Mouse (Mus musculus) forebrain, embryonic 11.5 days (tissue): ENCODE data around the gene Bmp5. TPM values are rescaled to one million over a fixed set of nuclear protein-coding genes. Genes with fewer than 3 reads are reported as not detected.

Experiments used
- ATAC-seq: fragments of 200-750 bp; cut with Nextera tagmentation; replicated peaks from 2 replicates; pipeline ENCODE4 v1.8.0; 2017; ENCODE audit warnings: moderate TSS enrichment; ENCODE audit not compliant: low FRiP score
- DNase-seq: peaks from one replicate; pipeline ENCODE4 v3.0.0-alpha.2; 2017; ENCODE audit warnings: low spot score
- H3K27ac ChIP-seq: fragments of 300-500 bp; sonication (generic); 2 replicates; pipeline ENCODE4 v1.5.1; 2014; ENCODE audit warnings: low read depth, low read length
- H3K27me3 ChIP-seq: fragments of 300-500 bp; sonication (generic); 2 replicates; pipeline ENCODE4 v1.6.1; 2014; ENCODE audit warnings: mild to moderate bottlenecking, low read length, mixed read lengths; ENCODE audit not compliant: control insufficient read depth, insufficient read depth
- H3K36me3 ChIP-seq: fragments of 300-500 bp; sonication (generic); 2 replicates; pipeline ENCODE4 v1.6.1; 2014; ENCODE audit warnings: mild to moderate bottlenecking, low read length, moderate library complexity, mixed read lengths; ENCODE audit not compliant: control insufficient read depth, insufficient read depth
- H3K4me1 ChIP-seq: fragments of 300-500 bp; sonication (generic); replicated peaks from 2 replicates; pipeline ENCODE4 v1.6.1; 2014; ENCODE audit warnings: low read length, mixed read lengths; ENCODE audit not compliant: control insufficient read depth, insufficient read depth
- H3K4me2 ChIP-seq: fragments of 300-500 bp; sonication (generic); 2 replicates; pipeline ENCODE4 v1.6.1; 2014; ENCODE audit warnings: low read depth, mild to moderate bottlenecking, low read length, moderate library complexity, mixed read lengths; ENCODE audit not compliant: severe bottlenecking
- H3K4me3 ChIP-seq: fragments of 300-500 bp; sonication (generic); 2 replicates; pipeline ENCODE4 v1.5.1; 2014; ENCODE audit warnings: low read depth, low read length
- H3K9ac ChIP-seq: fragments of 300-500 bp; sonication (generic); 2 replicates; pipeline ENCODE4 v1.6.1; 2014; ENCODE audit warnings: low read length
- H3K9me3 ChIP-seq: fragments of 300-500 bp; sonication (generic); 2 replicates; pipeline ENCODE4 v1.6.1; 2016; ENCODE audit warnings: low read length, mixed read lengths; ENCODE audit not compliant: control insufficient read depth
- WGBS: fragments of 180-500 bp; shearing (Covaris S2); extraction: QIAGEN DNeasy Blood & Tissue Kit; methylation state at CpG from one replicate; pipeline ENCODE4 v1.1.7; 2014; 5-methylcytosine and 5-hydroxymethylcytosine counted together
- polyA plus RNA-seq: library from polyadenylated mRNA; unstranded; fragments of >200 nt; fragmentation: Nextera tagmentation; extraction: Ambion mirVana; gene quantifications from 2 replicates; pipeline ENCODE4 v1.2.1, GENCODE M21; 2014

Bmp5 gene
- polyA plus RNA-seq, 1 experiment from 2014 or later = 3.9 TPM

DNA sequence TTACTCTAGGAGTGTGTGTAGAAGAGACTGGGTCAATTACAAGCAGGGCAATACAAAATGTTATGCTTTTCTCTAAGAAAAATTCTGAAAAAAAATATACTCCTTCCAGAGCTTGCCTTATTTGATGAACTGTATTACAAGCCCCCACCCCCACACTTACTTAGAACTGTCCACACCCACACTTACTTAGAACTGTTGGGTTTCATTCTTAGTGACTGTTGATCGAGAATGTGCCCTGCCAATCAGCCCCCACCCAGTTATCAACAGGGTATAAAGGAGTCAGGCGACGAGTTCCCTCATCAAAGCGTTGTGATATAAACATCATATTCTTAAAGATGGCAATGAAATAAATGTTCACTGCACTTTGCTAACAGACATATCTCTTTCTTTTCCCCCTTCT, 122.9 kb downstream of the Bmp5 start:
- Histone ChIP-seq H3K4me1 (0 out of 2 replicates have a peak, but pooled peaks cover 2% of the 10 kb centered on the region), H3K9ac (no peak overlapping the region), H3K27ac (no peak overlapping the region), H3K4me2 (no peak overlapping the region), H3K27me3 (no peaks in the 10 kb centered on the region), H3K4me3 (no peak overlapping the region), H3K36me3 (no peaks in the 10 kb centered on the region), H3K9me3 (no peaks in the 10 kb centered on the region)
- no peak for DNase-seq
- 91% methylated on average over 4 of the region's 4 CpGs for WGBS
- no peak for ATAC-seq

DNA sequence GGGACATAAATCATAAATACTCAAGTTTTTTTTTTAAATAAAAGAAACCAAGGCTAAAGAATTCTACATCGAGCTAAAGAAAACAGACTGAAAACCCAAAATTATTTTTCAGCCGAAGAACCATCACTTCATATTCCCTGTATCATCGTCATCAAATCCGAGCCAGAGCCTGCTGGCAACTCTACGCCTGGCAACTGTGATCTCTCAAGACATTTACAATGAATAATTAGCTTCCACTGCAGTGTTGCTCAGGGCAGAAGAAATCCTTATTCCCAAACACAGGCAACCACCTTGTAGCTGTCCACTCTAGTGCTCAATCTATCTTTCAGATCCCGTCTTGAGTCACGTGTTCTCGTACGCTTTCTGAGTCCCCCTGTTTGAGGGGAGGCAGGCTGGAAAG, 126.1 kb downstream of the Bmp5 start:
- 89% methylated on average over 9 of the region's 9 CpGs for WGBS
- no peak for DNase-seq

DNA sequence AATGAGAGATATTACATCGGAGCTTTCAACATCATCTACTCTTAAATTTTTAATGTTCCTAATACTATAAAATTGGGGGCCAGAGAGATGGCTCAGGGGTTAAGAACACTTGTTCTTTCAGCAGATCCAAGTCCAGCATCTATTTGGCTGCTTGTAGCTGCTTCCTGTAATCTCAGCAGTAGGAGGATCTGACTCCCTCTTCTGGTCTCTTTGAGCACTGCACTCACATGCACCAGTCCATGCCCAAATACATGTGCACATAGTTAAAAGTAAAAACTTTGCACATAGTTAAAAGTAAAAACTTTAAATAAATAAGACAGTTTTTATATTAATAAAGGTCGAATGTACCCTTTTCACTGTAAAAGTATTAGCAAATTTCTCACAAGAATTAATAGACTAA, 130.3 kb downstream of the Bmp5 start:
- H3K4me3 ChIP-seq = no peak overlapping the region
- no peak overlapping the region for H3K27ac ChIP-seq
- ATAC-seq = no peak
- 48% methylated on average over 2 of the region's 2 CpGs for WGBS
- no peaks in the 10 kb centered on the region for H3K36me3 ChIP-seq
- no peak overlapping the region for H3K4me2 ChIP-seq
- H3K9ac ChIP-seq = no peak overlapping the region
- H3K9me3 ChIP-seq = no peaks in the 10 kb centered on the region
- no peaks in the 10 kb centered on the region for H3K27me3 ChIP-seq
- H3K4me1 ChIP-seq = no peaks in the 10 kb centered on the region
- no peak for DNase-seq

More for the DNA sequence above, 126.1 kb downstream of the Bmp5 start:
- H3K4me2 ChIP-seq = no peak overlapping the region
- no peak overlapping the region for H3K9ac ChIP-seq
- no peaks in the 10 kb centered on the region for H3K27me3 ChIP-seq
- H3K27ac ChIP-seq = no peak overlapping the region
- no peaks in the 10 kb centered on the region for H3K36me3 ChIP-seq
- H3K9me3 ChIP-seq = no peaks in the 10 kb centered on the region
- H3K4me3 ChIP-seq = no peak overlapping the region
- H3K4me1 ChIP-seq = 0 out of 2 replicates have a peak, but pooled peaks cover 2% of the 10 kb centered on the region
- ATAC-seq = no peak

DNA sequence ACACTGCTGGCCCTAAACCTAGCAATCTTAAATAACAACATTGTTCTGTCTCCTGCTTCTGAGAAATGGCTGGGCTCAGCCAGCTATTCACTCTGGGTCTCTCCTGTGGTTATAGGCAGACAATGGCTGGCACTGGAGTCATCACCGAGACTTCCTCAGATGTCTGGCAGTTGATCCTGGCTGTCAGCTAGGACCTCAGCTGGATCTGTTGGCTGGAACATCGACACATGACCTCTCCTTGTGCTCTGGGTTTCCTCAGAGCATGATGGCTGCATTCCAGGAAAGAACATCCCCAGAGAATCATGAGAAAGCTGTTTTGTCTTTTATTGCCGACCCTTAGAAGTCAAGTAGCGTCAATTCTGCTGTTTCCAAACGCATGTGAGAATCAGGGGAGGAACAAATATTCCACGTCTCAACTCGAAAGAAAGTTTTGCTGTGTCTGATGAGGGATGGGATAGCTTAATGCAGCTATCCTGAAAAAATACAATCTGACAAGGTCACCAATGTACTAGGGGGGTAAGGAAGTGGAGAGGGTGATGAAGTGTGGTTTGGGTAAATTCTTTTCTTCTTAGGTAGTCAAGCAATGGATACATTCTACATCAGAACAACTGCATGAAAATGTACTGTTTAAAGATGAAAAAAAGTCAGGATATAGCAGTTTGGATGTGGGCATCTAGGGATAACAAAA, 135.1 kb downstream of the Bmp5 start:
- Histone ChIP-seq H3K27me3 (no peaks in the 10 kb centered on the region), H3K36me3 (no peaks in the 10 kb centered on the region), H3K4me2 (no peak overlapping the region), H3K4me3 (no peak overlapping the region), H3K9me3 (no peaks in the 10 kb centered on the region), H3K27ac (no peak overlapping the region), H3K9ac (no peak overlapping the region), H3K4me1 (no peaks in the 10 kb centered on the region)
- DNase-seq = no peak
- ATAC-seq = no peak
- WGBS = 65% methylated on average over 7 of the region's 7 CpGs

DNA sequence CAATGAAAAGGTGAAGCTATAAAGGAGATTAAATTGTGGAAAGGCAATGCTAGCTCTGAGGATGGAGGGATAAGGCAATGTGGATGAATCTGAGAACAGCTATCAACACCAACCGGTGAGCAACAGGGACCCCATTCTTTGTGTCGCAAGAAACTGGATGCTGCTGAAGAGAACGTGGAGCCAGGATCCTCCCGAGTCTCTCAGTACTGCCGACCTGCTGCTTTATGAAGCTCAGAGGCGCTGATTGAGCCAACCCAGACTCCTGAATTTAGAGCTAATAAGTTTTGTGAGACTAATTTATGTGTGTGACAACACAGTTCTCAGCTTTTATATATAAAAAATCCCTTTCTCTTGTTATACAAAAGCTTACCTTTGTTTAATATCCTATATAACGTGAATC, 136.4 kb downstream of the Bmp5 start:
- ATAC-seq (no peak), DNase-seq (no peak)
- Histone ChIP-seq H3K36me3 (no peaks in the 10 kb centered on the region), H3K4me3 (no peak overlapping the region), H3K27ac (no peak overlapping the region), H3K9ac (no peak overlapping the region), H3K27me3 (no peaks in the 10 kb centered on the region), H3K9me3 (no peaks in the 10 kb centered on the region), H3K4me1 (no peaks in the 10 kb centered on the region), H3K4me2 (no peak overlapping the region)
- WGBS = 72% methylated on average over 7 of the region's 7 CpGs

DNA sequence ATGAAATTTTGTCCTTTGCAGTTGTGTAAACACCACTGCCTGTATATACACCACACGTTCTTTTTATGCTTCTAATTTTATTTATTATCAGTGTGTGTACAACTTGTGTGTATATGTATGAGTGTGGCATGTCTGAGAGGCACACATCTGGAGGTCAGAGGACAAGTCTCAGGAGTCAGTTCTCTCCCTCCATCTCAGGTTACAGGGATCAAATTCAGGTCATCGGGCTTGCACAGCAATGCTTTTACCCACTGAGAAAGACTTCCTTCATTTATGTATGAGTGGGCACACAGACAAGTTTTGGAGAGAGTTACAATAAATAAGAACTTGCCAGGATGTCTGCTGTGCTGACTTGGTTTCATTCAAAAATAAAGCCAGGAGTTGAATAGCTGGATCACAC, 140.9 kb downstream of the Bmp5 start:
- H3K36me3 ChIP-seq = no peaks in the 10 kb centered on the region
- no peaks in the 10 kb centered on the region for H3K4me1 ChIP-seq
- H3K9me3 ChIP-seq = no peaks in the 10 kb centered on the region
- no peak overlapping the region for H3K27ac ChIP-seq
- no peak overlapping the region for H3K4me2 ChIP-seq
- no peak for ATAC-seq
- no peak overlapping the region for H3K9ac ChIP-seq
- WGBS = 50% methylated on average over 2 of the region's 2 CpGs
- H3K27me3 ChIP-seq = no peaks in the 10 kb centered on the region
- DNase-seq = no peak
- H3K4me3 ChIP-seq = no peak overlapping the region

DNA sequence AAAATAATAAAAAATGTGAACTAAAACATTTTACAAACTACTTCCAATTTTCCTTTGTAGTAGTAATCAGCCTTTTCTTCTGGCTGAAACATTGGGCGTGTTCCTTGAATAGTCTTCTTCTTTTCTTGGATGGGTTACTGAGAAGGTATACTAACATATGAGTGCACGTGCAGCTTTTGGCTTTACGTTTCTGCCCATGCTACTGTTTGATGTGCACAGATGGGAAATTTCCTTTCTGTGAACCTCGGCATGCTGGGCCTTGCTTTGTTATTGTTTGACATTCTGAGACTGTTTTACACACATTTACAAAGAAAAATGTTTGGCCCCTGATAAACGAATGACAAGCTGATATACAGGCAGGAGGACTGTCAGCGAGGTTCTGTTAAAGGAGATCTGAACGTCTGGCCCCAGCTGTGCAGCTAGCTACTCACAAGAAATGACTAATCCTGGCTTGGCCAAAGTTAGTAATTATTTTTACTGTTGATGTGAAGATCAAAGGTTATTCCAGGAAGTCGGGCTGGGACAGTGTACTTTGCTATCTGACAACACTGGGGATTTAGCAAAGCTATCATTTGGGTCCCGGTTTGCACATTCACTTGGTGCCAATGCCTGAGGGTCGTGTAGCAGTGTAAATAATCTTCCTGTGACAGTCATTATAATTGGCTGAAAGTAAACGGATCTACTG, 152.2 kb downstream of the Bmp5 start:
- Histone ChIP-seq H3K4me1 (no peaks in the 10 kb centered on the region), H3K27me3 (no peaks in the 10 kb centered on the region), H3K27ac (no peak overlapping the region), H3K9me3 (no peaks in the 10 kb centered on the region), H3K4me3 (no peak overlapping the region), H3K36me3 (no peaks in the 10 kb centered on the region), H3K4me2 (no peak overlapping the region), H3K9ac (no peak overlapping the region)
- 68% methylated on average over 11 of the region's 11 CpGs for WGBS
- ATAC-seq = no peak
- no peak for DNase-seq

DNA sequence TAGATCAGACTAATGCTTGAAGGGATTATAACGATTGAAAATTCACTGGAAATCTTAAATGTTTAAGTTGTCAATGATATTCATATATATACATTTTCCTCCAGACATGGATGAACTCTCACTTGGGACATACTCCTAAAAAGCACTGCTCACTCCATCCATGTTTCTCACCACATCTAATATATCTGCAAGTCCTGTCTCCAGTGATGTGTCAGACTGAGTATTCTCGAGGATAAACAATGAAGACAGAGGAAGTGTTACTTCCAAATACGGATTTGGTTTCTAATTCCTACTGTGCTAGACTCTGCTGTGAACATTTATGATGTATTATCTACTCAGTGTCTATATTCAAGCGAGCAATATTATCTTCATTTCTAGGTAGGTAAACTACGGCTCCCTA, 152.9 kb downstream of the Bmp5 start:
- ATAC-seq (no peak), DNase-seq (no peak)
- Histone ChIP-seq H3K4me2 (no peak overlapping the region), H3K4me3 (no peak overlapping the region), H3K9ac (no peak overlapping the region), H3K27ac (no peak overlapping the region), H3K9me3 (no peaks in the 10 kb centered on the region), H3K27me3 (no peaks in the 10 kb centered on the region), H3K36me3 (no peaks in the 10 kb centered on the region), H3K4me1 (no peaks in the 10 kb centered on the region)
- 83% methylated on average over 5 of the region's 5 CpGs for WGBS

DNA sequence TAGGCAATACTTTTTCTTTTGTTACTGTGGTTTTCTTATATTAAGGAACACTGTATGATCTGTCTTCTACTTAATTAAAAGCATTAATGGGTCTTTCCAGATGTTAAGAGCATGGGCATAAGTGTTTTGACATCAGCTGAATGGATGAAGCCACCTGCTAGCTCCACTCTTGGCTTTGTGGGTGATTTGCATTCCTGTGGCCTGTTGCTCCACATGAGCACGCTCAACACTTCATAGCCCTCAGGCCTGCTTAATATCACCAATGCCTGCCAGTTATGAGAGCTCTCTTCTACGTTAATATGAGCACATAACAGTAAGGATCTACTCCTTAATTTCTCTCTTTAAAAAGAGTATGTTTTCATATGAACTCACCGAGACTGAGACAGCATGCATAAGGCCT, 169.5 kb downstream of the Bmp5 start:
- Histone ChIP-seq H3K4me1 (no peaks in the 10 kb centered on the region), H3K9ac (no peak overlapping the region), H3K27ac (no peak overlapping the region), H3K9me3 (no peaks in the 10 kb centered on the region), H3K4me3 (no peak overlapping the region), H3K36me3 (no peaks in the 10 kb centered on the region), H3K27me3 (no peaks in the 10 kb centered on the region), H3K4me2 (no peak overlapping the region)
- 80% methylated on average over 3 of the region's 3 CpGs for WGBS
- DNase-seq = no peak
- ATAC-seq = no peak
